Mouse (Mus musculus): ENCODE measurements at regions not wholly inside any gene's neighbourhood (a gene's known extent, or its start where the extent isn't known, plus 50 kb on each side); places are given as distances from the start of the nearest gene placed in this dataset.
"Not testable (repeated sequence)": the region's sequence is repeated elsewhere in the genome, so short reads cannot be mapped to it uniquely, and the experiment has no call there.

- peak; percentile 3 for DNase-seq (ENCODE audit: extremely low read depth, insufficient read length, low spot score)
Measured at GRCm38 (mm10) chr7:60492028-60492995, 352.3 kb upstream of the Snrpn start.

- not testable (repeated sequence) for DNase-seq (ENCODE audit: extremely low read depth, insufficient read length, low spot score)
Measured at GRCm38 (mm10) chr7:60487839-60488454, 347.9 kb upstream of the Snrpn start.

GRCm38 (mm10) chr7:60450074-60450603 is 310.1 kb upstream of the Snrpn start:
- not testable (repeated sequence) for DNase-seq (ENCODE audit: extremely low read depth, insufficient read length, low spot score)

- not testable (repeated sequence) for DNase-seq (ENCODE audit: extremely low read depth, insufficient read length, low spot score)
Measured at GRCm38 (mm10) chr7:60449239-60450073, 309.4 kb upstream of the Snrpn start.

- DNase-seq (ENCODE audit: extremely low read depth, insufficient read length, low spot score) = no peak
Measured at GRCm38 (mm10) chr7:60438781-60439180, 298.8 kb upstream of the Snrpn start.

GRCm38 (mm10) chr7:60391011-60391863 is 251.2 kb upstream of the Snrpn start:
- not testable (repeated sequence) for DNase-seq (ENCODE audit: extremely low read depth, insufficient read length, low spot score)

GRCm38 (mm10) chr7:60386957-60387356 is 246.9 kb upstream of the Snrpn start:
- DNase-seq (ENCODE audit: extremely low read depth, insufficient read length, low spot score) = not testable (repeated sequence)

GRCm38 (mm10) chr7:60374001-60374400 is 234.0 kb upstream of the Snrpn start:
- not testable (repeated sequence) for DNase-seq (ENCODE audit: extremely low read depth, insufficient read length, low spot score)

GRCm38 (mm10) chr7:60352206-60352605 is 212.2 kb upstream of the Snrpn start:
- DNase-seq (ENCODE audit: extremely low read depth, insufficient read length, low spot score) = not testable (repeated sequence)

Measured in 3134 (cell line).